Mouse (Mus musculus) heart, adult 2 months (tissue): ENCODE measurements around the gene Ace3. TPM values are rescaled to one million over a fixed set of nuclear protein-coding genes. Genes with fewer than 3 reads are reported as not detected.

Experiments
- DNase-seq, 2 experiments: peaks; one replicate each; pipeline ENCODE4 v3.0.0; 2021
- H3K27ac ChIP-seq: fragments of 200-600 bp; 2 replicates; pipeline ENCODE4 v1.8.1; 2022
- H3K27me3 ChIP-seq: fragments of 200-500 bp; 2 replicates; pipeline ENCODE4 v1.6.1; 2012; ENCODE audit warnings: mild to moderate bottlenecking, low read length, inconsistent platforms, mixed read lengths; ENCODE audit not compliant: control insufficient read depth, insufficient read depth
- H3K36me3 ChIP-seq: fragments of 200-500 bp; 2 replicates; pipeline ENCODE4 v1.6.1; 2012; ENCODE audit warnings: low read length, inconsistent platforms; ENCODE audit not compliant: control insufficient read depth, insufficient read depth
- H3K4me1 ChIP-seq: fragments of 200-500 bp; 2 replicates; pipeline ENCODE4 v1.6.1; 2011; ENCODE audit warnings: low read length; ENCODE audit not compliant: control insufficient read depth, insufficient read depth
- H3K4me3 ChIP-seq: fragments of 200-600 bp; 2 replicates; pipeline ENCODE4 v1.8.1; 2022
- H3K79me2 ChIP-seq: fragments of 200-500 bp; replicated peaks from 2 replicates; pipeline ENCODE4 v1.6.1; 2012; ENCODE audit warnings: mild to moderate bottlenecking, inconsistent platforms, low read length, moderate library complexity, mixed read lengths; ENCODE audit not compliant: control insufficient read depth, insufficient read depth
- H3K9ac ChIP-seq: fragments of 200-500 bp; 2 replicates; pipeline ENCODE4 v1.6.1; 2012; ENCODE audit warnings: low read depth, mild to moderate bottlenecking, control low read depth, inconsistent platforms, low read length, mixed read lengths
- CTCF ChIP-seq: fragments of 200-600 bp; IDR thresholded peaks from 2 replicates; pipeline ENCODE4 v1.8.1; 2022; ENCODE audit warnings: antibody characterized with exemption, mild to moderate bottlenecking, moderate library complexity
- EP300 ChIP-seq: fragments of 200-500 bp; IDR thresholded peaks from 2 replicates; pipeline ENCODE4 v1.6.1; 2011; ENCODE audit warnings: low read depth, low read length, control low read depth; ENCODE audit not compliant: insufficient read depth
- POLR2A ChIP-seq: fragments of 200-500 bp; IDR thresholded peaks from 2 replicates; pipeline ENCODE4 v1.6.1; 2011; ENCODE audit warnings: mild to moderate bottlenecking, low read depth, low read length, control low read depth; ENCODE audit not compliant: insufficient read depth
- WGBS: fragments of 180-500 bp; shearing (Covaris S2); methylation state at CpG from one replicate; pipeline ENCODE4 v1.1.7; 2018; 5-methylcytosine and 5-hydroxymethylcytosine counted together
- intact Hi-C: fragments of 180-260 bp; cut with DNase I; formaldehyde crosslinking; loops from one replicate; pipeline ENCODE4 v1.15.1; 2025
- polyA plus RNA-seq: library from polyadenylated mRNA; depleted of rRNA; stranded (reverse); fragments of >200 nt; gene quantifications from 2 replicates; pipeline ENCODE4 v1.2.3, GENCODE M21; 2012
- total RNA-seq, 2 experiments: library from RNA; stranded (reverse); gene quantifications; 2 replicates each; pipeline ENCODE4 v1.2.3; 2021

Gene Ace3
- total and polyA plus RNA-seq, 3 experiments, result not detected

DNA sequence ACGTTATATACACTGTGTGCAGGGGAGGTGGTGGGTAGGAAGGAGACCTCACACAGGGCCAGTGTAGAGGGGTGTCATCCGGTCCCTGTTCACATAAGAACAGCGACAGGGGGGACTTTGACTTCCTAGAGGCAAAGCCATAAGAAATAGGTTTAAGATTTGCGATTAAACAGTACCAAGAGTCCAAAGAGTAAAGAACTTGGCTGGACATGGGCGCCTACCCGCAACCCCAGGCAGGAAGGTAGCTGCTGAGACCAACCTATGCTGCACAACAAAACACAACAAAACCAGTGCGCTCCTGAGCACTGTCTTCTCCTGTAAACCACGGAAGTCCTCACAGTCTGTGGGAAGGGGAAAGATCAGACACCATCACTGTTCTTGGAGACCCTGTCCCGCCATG is 42.4 kb upstream of the Ace3 start:
- WGBS, result 93% methylated on average over 9 of the region's 9 CpGs
- Histone ChIP-seq H3K4me3 (no peak overlapping the region), H3K9ac (no peak overlapping the region), H3K4me1 (peaks cover 8% of the 10 kb centered on the region), H3K27ac (no peak overlapping the region), H3K79me2 (no peaks in the 10 kb centered on the region), H3K36me3 (no peaks in the 10 kb centered on the region), H3K27me3 (no peaks in the 10 kb centered on the region)
- TF ChIP-seq CTCF, result no peak
- TF ChIP-seq POLR2A, result no peak
- no peak for TF ChIP-seq EP300
- intact Hi-C loops, result no loop called here
- DNase-seq, result no peak

DNA sequence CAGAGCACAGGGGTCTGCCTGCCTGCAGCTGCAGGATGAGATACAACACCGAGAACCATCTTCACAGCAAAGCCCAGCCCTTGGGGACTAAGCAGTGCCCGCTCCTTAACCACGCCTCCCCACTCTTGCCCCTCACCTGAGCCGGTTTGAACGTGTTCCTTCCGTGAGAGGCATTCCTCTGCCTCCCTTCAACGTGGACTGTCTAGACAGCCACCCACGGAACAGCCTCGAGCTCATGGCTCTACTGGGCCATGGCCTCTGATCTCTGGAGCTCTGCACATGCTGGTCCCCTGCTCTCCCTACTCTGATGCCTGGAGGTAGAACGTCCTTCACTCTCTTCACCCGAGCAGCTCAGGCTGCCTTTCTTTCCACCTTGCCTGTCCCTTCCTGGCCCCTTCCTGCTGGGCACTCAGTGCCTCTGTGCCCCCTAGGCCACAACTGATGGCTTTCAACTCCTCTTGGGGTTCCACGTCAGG is 41.5 kb upstream of the Ace3 start, which contains the start of gene Cyb561:
Gene Cyb561, minus strand, starts transcription at position 426 of the 476 bp plus-strand sequence.
- no peak for DNase-seq
- Histone ChIP-seq H3K79me2 (no peaks in the 10 kb centered on the region), H3K4me1 (peaks cover 12% of the 10 kb centered on the region), H3K27me3 (no peaks in the 10 kb centered on the region), H3K36me3 (no peaks in the 10 kb centered on the region), H3K9ac (no peak within 1 kb of the TSS), H3K4me3 (no peak within 1 kb of the TSS), H3K27ac (peak within 1 kb of the TSS; percentile 33; the same call in 1 of the 2 replicates)
- intact Hi-C loops, result no loop called here
- TF ChIP-seq POLR2A (no peak), EP300 (no peak), CTCF (no peak)
- WGBS, result 80% methylated on average over 12 of the region's 12 CpGs

GRCm38 (mm10) chr11:105953402-105953801 is 41.1 kb upstream of the Ace3 start:
- Histone ChIP-seq H3K36me3 (no peaks in the 10 kb centered on the region), H3K79me2 (no peaks in the 10 kb centered on the region), H3K27ac (peak overlapping the region; percentile 33; the same call in 1 of the 2 replicates), H3K4me1 (peaks cover 14% of the 10 kb centered on the region), H3K4me3 (no peak overlapping the region), H3K27me3 (no peaks in the 10 kb centered on the region), H3K9ac (no peak overlapping the region)
- intact Hi-C loops, result no loop called here
- TF ChIP-seq CTCF, result no peak
- TF ChIP-seq POLR2A, result peak; percentile 46; the same call in 1 of the 2 replicates
- peak; percentile 67; the same call in 1 of the 2 replicates for TF ChIP-seq EP300
- DNase-seq, result peak; percentile 61 to 76
- WGBS, result 39% methylated on average over 6 of the region's 6 CpGs

DNA sequence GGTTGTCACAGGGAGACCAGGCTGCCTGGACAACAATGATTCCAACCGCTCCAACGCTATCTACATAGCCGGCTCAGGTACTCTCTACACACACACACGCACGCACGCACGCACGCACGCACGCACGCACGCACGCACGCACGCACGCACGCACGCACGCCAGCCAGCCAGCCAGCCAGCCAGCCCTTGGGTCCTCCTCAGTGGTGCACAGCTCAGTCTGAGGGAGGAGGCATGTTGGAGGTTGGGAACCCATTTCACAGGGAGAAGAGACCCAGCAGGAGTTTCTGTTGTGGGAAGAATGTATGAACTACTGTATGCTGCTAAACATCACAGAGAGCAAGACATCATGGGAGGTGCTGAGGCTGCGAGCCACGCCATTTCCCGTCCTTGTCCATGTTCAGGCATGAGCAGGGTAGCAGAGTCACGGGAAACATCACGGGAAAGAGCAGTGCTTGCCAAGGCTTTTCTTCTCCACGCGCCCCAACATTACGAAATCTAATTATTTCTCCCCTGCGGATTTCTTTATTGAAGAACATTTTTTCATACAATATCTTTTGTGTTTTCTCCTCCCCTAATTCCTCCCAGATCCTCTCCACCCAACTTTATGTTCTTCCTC is 38.6 kb upstream of the Ace3 start:
- H3K4me3 ChIP-seq, result no peak overlapping the region
- intact Hi-C loops, result no loop called here
- no peak overlapping the region for H3K27ac ChIP-seq
- H3K79me2 ChIP-seq, result no peaks in the 10 kb centered on the region
- no peak for TF ChIP-seq EP300
- TF ChIP-seq POLR2A, result no peak
- no peak for TF ChIP-seq CTCF
- no peaks in the 10 kb centered on the region for H3K27me3 ChIP-seq
- WGBS, result 87% methylated on average over 28 of the region's 28 CpGs
- no peak overlapping the region for H3K9ac ChIP-seq
- peaks cover 20% of the 10 kb centered on the region for H3K4me1 ChIP-seq
- H3K36me3 ChIP-seq, result no peaks in the 10 kb centered on the region
- no peak for DNase-seq

- 49% methylated on average over 6 of the region's 6 CpGs for WGBS
- H3K4me1 ChIP-seq, result peaks cover 18% of the 10 kb centered on the region
- H3K27ac ChIP-seq, result peak overlapping the region; percentile 57
- no peak overlapping the region for H3K4me3 ChIP-seq
- no peak overlapping the region for H3K9ac ChIP-seq
- intact Hi-C loops, result no loop called here
- DNase-seq, result no peak
- H3K27me3 ChIP-seq, result no peaks in the 10 kb centered on the region
- H3K36me3 ChIP-seq, result no peaks in the 10 kb centered on the region
- H3K79me2 ChIP-seq, result no peaks in the 10 kb centered on the region
- 0 out of 2 replicates have a peak, but pooled peaks have one; percentile 9 for TF ChIP-seq EP300
- peak; percentile 68 for TF ChIP-seq POLR2A
- no peak for TF ChIP-seq CTCF
Measured at GRCm38 (mm10) chr11:105957501-105957900, 37.0 kb upstream of the Ace3 start.

GRCm38 (mm10) chr11:105958566-105958965 is 35.9 kb upstream of the Ace3 start:
- Histone ChIP-seq H3K4me3 (no peak overlapping the region), H3K79me2 (no peaks in the 10 kb centered on the region), H3K4me1 (peaks cover 15% of the 10 kb centered on the region), H3K9ac (no peak overlapping the region), H3K36me3 (no peaks in the 10 kb centered on the region), H3K27ac (no peak overlapping the region; the same call in 1 of the 2 replicates), H3K27me3 (no peaks in the 10 kb centered on the region)
- 13% methylated on average over 1 of the region's 1 CpGs for WGBS
- intact Hi-C loops, result loop anchor here (2.0 kb wide), 1 partner anchor 14 kb away; no protein-coding TSS in a partner anchor
- no peak for TF ChIP-seq POLR2A
- DNase-seq, result no peak
